Mouse (Mus musculus): ENCODE measurements around the gene Ppp1r21. TPM values are rescaled to one million over a fixed set of nuclear protein-coding genes. Genes with fewer than 3 reads are reported as not detected.

Gene Ppp1r21
- total and polyA plus RNA-seq, 3 experiments = 21.5 to 30.4 (median 27.7) TPM

GRCm38 (mm10) chr17:88581511-88582021 lies 51.6 kb downstream of the Ppp1r21 start (continued):
- TF ChIP-seq MXI1 (IDR thresholded peaks at IDR 0.05; ENCODE audit: low read depth, low read length) = peak; percentile 86
- TF ChIP-seq TBP (conservative IDR thresholded peaks at IDR 0.05; ENCODE audit: low read depth, low read length) = peak; percentile 97
- TF ChIP-seq KAT2A (IDR thresholded peaks at IDR 0.05; ENCODE audit: insufficient replicate concordance, low read length) = peak; percentile 46; the same call in 1 of the 2 replicates
- no peak for TF ChIP-seq ZC3H11A (IDR thresholded peaks at IDR 0.05; ENCODE audit: low read depth, low read length)
- TF ChIP-seq ZKSCAN1 (IDR thresholded peaks at IDR 0.05; ENCODE audit: borderline replicate concordance, low read depth, low read length) = no peak
- no peak; the same call in 1 of the 2 replicates for TF ChIP-seq SMC3 (IDR thresholded peaks at IDR 0.05; ENCODE audit: low read depth, low read length)
- TF ChIP-seq RAD21 (IDR thresholded peaks at IDR 0.05; ENCODE audit: low read depth, low read length) = no peak; the same call in 1 of the 2 replicates

GRCm38 (mm10) chr17:88582999-88583398 lies 53.1 kb downstream of the Ppp1r21 start:
- Histone ChIP-seq H3K79me2 (replicated peaks; ENCODE audit: control insufficient read depth, extremely low read depth, insufficient read depth, poor library complexity, severe bottlenecking) (no peaks in the 10 kb centered on the region), H3K9ac (ENCODE audit: insufficient read depth, low read depth) (no peak overlapping the region), H3K4me2 (ENCODE audit: insufficient read depth, low read depth, poor library complexity, severe bottlenecking) (no peak overlapping the region), H3K36me3 (replicated peaks in 1 of 2; ENCODE audit: control insufficient read depth in 1 of 2, insufficient read depth in 1 of 2, low read length in 1 of 2) (peaks cover 62 to 70% of the 10 kb centered on the region in 2 experiments), H3K9me3 (replicated peaks; ENCODE audit: low read length) (peaks cover 2% of the 10 kb centered on the region), H3K27ac (ENCODE audit: insufficient read depth, low read depth) (no peak overlapping the region), H3K27me3 (replicated peaks) (no peaks in the 10 kb centered on the region), H3K4me3 (replicated peaks in 1 of 3; ENCODE audit: low read depth in 2 of 3, low read length in 2 of 3, poor library complexity in 1 of 3) (no peak overlapping the region), H3K4me1 (ENCODE audit: control insufficient read depth in 1 of 2, insufficient read depth in 2 of 2) (peaks cover 21 to 50% of the 10 kb centered on the region in 2 experiments)
- dilution Hi-C loops (cut with MboI; ENCODE audit: extremely low pct_ligation_motif_present, extremely low pct_unique_long_range_greater_than_20kb, low sequenced_read_pairs) = no loop called here
- TF ChIP-seq NRF1 (IDR thresholded peaks at IDR 0.05; ENCODE audit: low read depth, low read length) (no peak), POLR2A (IDR thresholded peaks at IDR 0.05; ENCODE audit: low read depth, low read length) (no peak), IRF4 (IDR thresholded peaks at IDR 0.05; ENCODE audit: low read depth, low read length) (no peak), ETS1 (conservative IDR thresholded peaks at IDR 0.05; ENCODE audit: low read depth, low read length) (no peak), MYC (IDR thresholded peaks at IDR 0.05; ENCODE audit: low read depth, low read length) (no peak), BHLHE40 (IDR thresholded peaks at IDR 0.05; ENCODE audit: low read depth, low read length) (no peak), PAX5 (IDR thresholded peaks at IDR 0.05; ENCODE audit: low read length) (no peak), MAX (IDR thresholded peaks at IDR 0.05; ENCODE audit: low read length) (no peak), ZC3H11A (IDR thresholded peaks at IDR 0.05; ENCODE audit: low read depth, low read length) (no peak), JUN (IDR thresholded peaks at IDR 0.05; ENCODE audit: insufficient read depth, low read depth, low read length) (no peak), UBTF (IDR thresholded peaks at IDR 0.05; ENCODE audit: low read depth, low read length) (no peak), ZKSCAN1 (IDR thresholded peaks at IDR 0.05; ENCODE audit: borderline replicate concordance, low read depth, low read length) (no peak), NELFE (IDR thresholded peaks at IDR 0.05; ENCODE audit: low read depth, low read length) (no peak), RAD21 (IDR thresholded peaks at IDR 0.05; ENCODE audit: low read depth, low read length) (no peak), ELF1 (IDR thresholded peaks at IDR 0.05; ENCODE audit: low read depth, low read length) (no peak)
- DNase-seq (ENCODE audit: extremely low read depth) = no peak
- in situ Hi-C loops (cut with MboI; ENCODE audit: low pct_ligation_motif_present, low pct_unique_long_range_greater_than_20kb, low sequenced_read_pairs) = no loop called here

All from CH12.LX (cell line).